Mouse (Mus musculus): ENCODE data around the gene Vps9d1.

DNA sequence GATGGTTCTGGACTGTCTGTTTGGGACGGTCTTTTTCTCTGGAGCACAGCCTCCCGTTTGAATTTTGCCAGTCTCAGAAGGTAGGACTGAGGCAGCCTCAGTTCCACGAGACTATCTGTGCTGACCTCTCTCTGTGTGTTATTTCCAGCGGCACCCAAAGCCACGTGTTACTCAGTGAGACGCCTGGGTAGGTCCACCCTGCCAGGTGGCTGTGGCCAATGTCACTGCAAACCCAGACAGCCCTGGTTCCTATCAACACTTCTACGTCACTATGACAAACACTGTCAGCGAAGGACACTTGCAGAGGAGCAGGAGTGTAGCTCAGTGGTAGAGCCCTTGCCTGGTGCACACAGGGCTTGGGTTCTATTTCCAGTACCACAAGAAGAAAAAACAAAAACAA lies 37.6 kb upstream of the Vps9d1 start:
- TF ChIP-seq POLR2A (IDR thresholded peaks at IDR 0.05; ENCODE audit: control insufficient read depth, extremely low read depth, insufficient read depth, low read length, poor library complexity) (no peak), CTCF (IDR thresholded peaks at IDR 0.05; ENCODE audit: borderline replicate concordance, control insufficient read depth, extremely low read depth, insufficient read depth, low read length, poor library complexity) (no peak)

Measured in thymus, adult 2 months (tissue).